Mouse (Mus musculus) olfactory bulb, adult 2 months (tissue): ENCODE results near the gene Gm19935.

Source experiments
- CTCF ChIP-seq: fragments of 200-500 bp; IDR thresholded peaks from 2 replicates; pipeline ENCODE4 v1.5.1; 2012; ENCODE audit warnings: low read depth, mild to moderate bottlenecking, low read length, moderate library complexity; ENCODE audit not compliant: insufficient read depth
- POLR2A ChIP-seq: fragments of 200-500 bp; IDR thresholded peaks from 2 replicates; pipeline ENCODE4 v1.6.1; 2012; ENCODE audit warnings: mild to moderate bottlenecking, low read depth, low read length, moderate library complexity; ENCODE audit not compliant: insufficient read depth

GRCm38 (mm10) chr8:90843127-90843526, 25.9 kb upstream of the Gm19935 start:
- TF ChIP-seq CTCF (no peak), POLR2A (no peak)
